Mouse (Mus musculus) midbrain, embryonic 15.5 days (tissue): ENCODE measurements around the gene Slc35f1. TPM values are rescaled to one million over a fixed set of nuclear protein-coding genes. Genes with fewer than 3 reads are reported as not detected.

Source experiments
- ATAC-seq: fragments of 200-750 bp; cut with Nextera tagmentation; replicated peaks from 2 replicates; pipeline ENCODE4 v1.8.0; 2017; ENCODE audit warnings: moderate TSS enrichment
- H3K27ac ChIP-seq: fragments of 300-500 bp; sonication (generic); 2 replicates; pipeline ENCODE4 v1.5.1; 2015; ENCODE audit warnings: mild to moderate bottlenecking, inconsistent platforms
- H3K27me3 ChIP-seq: fragments of 300-500 bp; sonication (generic); replicated peaks from 2 replicates; pipeline ENCODE4 v1.6.1; 2015; ENCODE audit warnings: inconsistent platforms
- H3K36me3 ChIP-seq: fragments of 300-500 bp; sonication (generic); replicated peaks from 2 replicates; pipeline ENCODE4 v1.6.1; 2015; ENCODE audit warnings: inconsistent platforms
- H3K4me1 ChIP-seq: fragments of 300-500 bp; sonication (generic); 2 replicates; pipeline ENCODE4 v1.6.1; 2015; ENCODE audit warnings: inconsistent platforms
- H3K4me2 ChIP-seq: fragments of 300-500 bp; sonication (generic); 2 replicates; pipeline ENCODE4 v1.6.1; 2015; ENCODE audit warnings: inconsistent platforms, mild to moderate bottlenecking, moderate library complexity
- H3K4me3 ChIP-seq: fragments of 300-500 bp; sonication (generic); 2 replicates; pipeline ENCODE4 v1.5.1; 2015; ENCODE audit warnings: mild to moderate bottlenecking, inconsistent platforms
- H3K9ac ChIP-seq: fragments of 300-500 bp; sonication (generic); 2 replicates; pipeline ENCODE4 v1.6.1; 2015; ENCODE audit warnings: mild to moderate bottlenecking, inconsistent platforms
- H3K9me3 ChIP-seq: fragments of 300-500 bp; sonication (generic); 2 replicates; pipeline ENCODE4 v1.6.1; 2016; ENCODE audit warnings: inconsistent platforms
- WGBS: fragments of 180-500 bp; shearing (Covaris S2); methylation state at CpG from one replicate; pipeline ENCODE4 v1.1.7; 2015; ENCODE audit warnings: mixed read lengths; 5-methylcytosine and 5-hydroxymethylcytosine counted together
- polyA plus RNA-seq: library from polyadenylated mRNA; unstranded; fragments of >200 nt; fragmentation: Nextera tagmentation; extraction: Ambion mirVana; gene quantifications from 2 replicates; pipeline ENCODE4 v1.2.1, GENCODE M21; 2015

Gene Slc35f1
- polyA plus RNA-seq, 1 experiment from 2014 or later, result 49.7 TPM

DNA sequence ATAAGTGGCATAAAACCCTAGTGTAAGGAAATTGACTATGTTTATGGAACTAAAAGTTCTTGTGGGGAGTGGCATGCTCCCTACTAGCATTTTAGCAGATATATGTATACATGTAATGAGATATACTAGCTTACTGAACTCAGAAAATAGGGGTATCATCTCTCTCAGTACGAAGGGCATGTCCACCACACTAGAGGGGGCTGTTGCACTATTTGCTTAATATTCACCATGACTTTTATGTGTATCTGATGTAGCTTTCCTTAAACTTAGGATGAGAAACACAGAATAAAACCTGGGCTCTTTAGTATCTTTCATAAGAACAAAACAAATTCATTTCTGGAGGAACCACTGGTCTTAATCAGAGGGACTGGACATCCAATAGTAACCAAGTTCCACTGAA, 397.5 kb downstream of the Slc35f1 start:
- Histone ChIP-seq H3K36me3 (0 out of 2 replicates have a peak, but pooled peaks cover 2% of the 10 kb centered on the region), H3K9ac (no peak overlapping the region), H3K9me3 (no peaks in the 10 kb centered on the region), H3K4me1 (no peaks in the 10 kb centered on the region), H3K4me2 (no peak overlapping the region), H3K27me3 (no peaks in the 10 kb centered on the region), H3K27ac (no peak overlapping the region), H3K4me3 (no peak overlapping the region)
- WGBS, result 94% methylated on average over 1 of the region's 1 CpGs
- no peak for ATAC-seq

DNA sequence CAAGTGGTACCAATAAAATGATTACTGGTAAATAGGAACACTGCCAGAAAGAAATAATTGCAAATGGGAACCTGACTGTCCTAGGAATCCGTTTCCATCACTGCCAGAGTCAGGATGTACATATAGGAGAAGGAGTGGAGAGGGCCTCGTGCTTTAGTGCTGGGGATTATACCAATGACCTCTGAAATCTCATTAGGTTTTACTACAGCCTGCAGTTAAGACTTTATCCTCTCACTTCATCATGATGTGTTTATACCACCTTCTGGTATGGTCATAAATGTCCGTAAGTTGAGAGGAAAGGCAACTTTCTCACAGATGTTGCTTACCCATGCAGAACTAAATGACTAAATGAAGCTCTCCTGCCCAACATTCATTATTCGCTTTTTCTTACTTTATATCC, 401.2 kb downstream of the Slc35f1 start:
- H3K9ac ChIP-seq, result no peak overlapping the region
- H3K27me3 ChIP-seq, result no peaks in the 10 kb centered on the region
- no peak for ATAC-seq
- no peaks in the 10 kb centered on the region for H3K9me3 ChIP-seq
- no peak overlapping the region for H3K4me3 ChIP-seq
- H3K27ac ChIP-seq, result no peak overlapping the region
- H3K4me1 ChIP-seq, result no peaks in the 10 kb centered on the region
- WGBS, result 77% methylated on average over 4 of the region's 4 CpGs
- no peak overlapping the region for H3K4me2 ChIP-seq
- H3K36me3 ChIP-seq, result 0 out of 2 replicates have a peak, but pooled peaks cover 2% of the 10 kb centered on the region

DNA sequence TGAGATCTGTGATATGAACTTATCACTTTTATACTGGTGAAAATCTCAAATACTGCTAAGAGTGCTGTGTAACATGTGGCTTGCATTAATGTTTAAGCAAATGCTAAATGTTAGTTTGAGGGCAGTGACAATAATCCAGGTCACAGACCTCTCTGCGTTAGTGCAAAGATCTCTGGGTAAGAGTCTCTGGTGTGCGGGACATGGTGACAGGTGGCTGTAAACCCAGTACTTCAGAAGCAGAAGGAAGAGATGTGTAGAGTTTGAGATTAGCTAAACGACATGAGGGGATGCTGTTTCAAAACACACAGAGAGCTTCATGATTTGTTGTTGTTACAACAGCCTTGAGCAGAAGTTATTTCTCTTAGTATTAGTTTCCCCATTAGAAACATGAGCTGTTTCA, 406.1 kb downstream of the Slc35f1 start:
- Histone ChIP-seq H3K4me3 (no peak overlapping the region), H3K27me3 (no peaks in the 10 kb centered on the region), H3K9me3 (no peaks in the 10 kb centered on the region), H3K9ac (no peak overlapping the region), H3K36me3 (no peaks in the 10 kb centered on the region), H3K27ac (no peak overlapping the region), H3K4me1 (no peaks in the 10 kb centered on the region), H3K4me2 (no peak overlapping the region)
- WGBS, result 87% methylated on average over 3 of the region's 3 CpGs
- no peak for ATAC-seq

DNA sequence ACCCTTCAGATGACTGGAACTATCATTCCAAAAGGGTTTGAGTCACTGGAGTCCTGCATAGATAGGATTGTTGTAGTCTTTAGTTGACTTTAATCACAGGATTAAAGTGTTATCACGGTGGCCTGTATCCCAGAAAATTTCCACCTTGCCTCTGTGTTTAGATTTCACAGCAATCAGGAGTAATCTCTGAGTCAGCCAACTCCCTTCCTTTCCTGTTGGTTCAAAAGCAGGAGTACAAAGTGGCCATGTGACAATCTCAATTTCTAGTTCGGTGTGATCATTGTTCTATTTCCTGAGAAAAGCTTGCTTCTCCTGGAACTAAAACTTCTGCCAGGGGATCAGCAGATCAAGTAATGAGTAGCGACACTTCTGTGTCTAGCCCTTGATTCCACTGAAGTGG, 410.5 kb downstream of the Slc35f1 start:
- Histone ChIP-seq H3K4me1 (no peaks in the 10 kb centered on the region), H3K9ac (no peak overlapping the region), H3K27me3 (no peaks in the 10 kb centered on the region), H3K9me3 (no peaks in the 10 kb centered on the region), H3K36me3 (no peaks in the 10 kb centered on the region), H3K27ac (no peak overlapping the region), H3K4me3 (no peak overlapping the region), H3K4me2 (no peak overlapping the region)
- no peak for ATAC-seq
- WGBS, result 87% methylated on average over 3 of the region's 3 CpGs

DNA sequence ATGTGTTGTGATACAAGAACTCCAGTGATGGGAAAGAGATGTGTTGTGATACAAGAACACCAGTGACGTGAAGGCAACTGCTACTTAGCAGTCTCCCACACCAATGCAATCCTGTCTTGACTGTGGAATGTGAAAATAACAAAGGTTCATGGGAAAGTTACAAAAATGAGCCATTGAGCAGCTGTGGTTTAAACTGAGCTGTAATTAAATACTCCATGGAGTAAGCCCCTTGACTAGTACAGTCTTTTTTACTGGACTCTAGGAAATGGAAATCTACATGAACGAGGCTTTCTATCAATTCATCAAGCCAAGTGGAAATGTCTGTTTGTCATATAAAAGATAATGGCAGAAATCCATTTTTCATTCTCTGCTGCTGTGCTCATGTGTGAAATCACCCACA, 411.1 kb downstream of the Slc35f1 start:
- H3K4me3 ChIP-seq, result no peak overlapping the region
- no peaks in the 10 kb centered on the region for H3K36me3 ChIP-seq
- no peaks in the 10 kb centered on the region for H3K4me1 ChIP-seq
- no peak overlapping the region for H3K27ac ChIP-seq
- H3K9ac ChIP-seq, result no peak overlapping the region
- no peaks in the 10 kb centered on the region for H3K27me3 ChIP-seq
- ATAC-seq, result no peak
- WGBS, result 84% methylated on average over 2 of the region's 2 CpGs
- no peaks in the 10 kb centered on the region for H3K9me3 ChIP-seq
- H3K4me2 ChIP-seq, result no peak overlapping the region

DNA sequence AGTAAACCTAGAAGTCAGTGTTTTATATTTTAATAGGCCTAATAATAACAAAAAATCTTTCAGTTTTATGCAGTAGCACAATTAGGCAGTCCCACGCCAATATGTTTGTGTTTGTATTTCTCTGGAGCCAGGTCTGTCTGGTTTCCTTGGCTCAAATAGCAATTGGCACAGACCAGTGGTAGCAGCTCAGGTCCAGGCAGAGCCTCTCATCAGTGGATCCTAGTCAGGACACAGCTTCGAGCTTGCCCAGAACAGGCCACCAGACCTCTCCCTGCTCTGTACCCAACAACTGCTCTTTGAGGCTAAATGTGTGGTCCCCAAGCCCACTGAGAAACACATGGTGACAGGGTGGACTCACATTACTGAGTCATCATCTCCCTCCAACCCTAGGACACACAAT, 412.1 kb downstream of the Slc35f1 start:
- Histone ChIP-seq H3K9me3 (no peaks in the 10 kb centered on the region), H3K27ac (no peak overlapping the region), H3K4me2 (no peak overlapping the region), H3K36me3 (no peaks in the 10 kb centered on the region), H3K4me1 (no peaks in the 10 kb centered on the region), H3K4me3 (no peak overlapping the region), H3K27me3 (no peaks in the 10 kb centered on the region), H3K9ac (no peak overlapping the region)
- ATAC-seq, result no peak
- WGBS, result 84% methylated on average over 2 of the region's 2 CpGs

DNA sequence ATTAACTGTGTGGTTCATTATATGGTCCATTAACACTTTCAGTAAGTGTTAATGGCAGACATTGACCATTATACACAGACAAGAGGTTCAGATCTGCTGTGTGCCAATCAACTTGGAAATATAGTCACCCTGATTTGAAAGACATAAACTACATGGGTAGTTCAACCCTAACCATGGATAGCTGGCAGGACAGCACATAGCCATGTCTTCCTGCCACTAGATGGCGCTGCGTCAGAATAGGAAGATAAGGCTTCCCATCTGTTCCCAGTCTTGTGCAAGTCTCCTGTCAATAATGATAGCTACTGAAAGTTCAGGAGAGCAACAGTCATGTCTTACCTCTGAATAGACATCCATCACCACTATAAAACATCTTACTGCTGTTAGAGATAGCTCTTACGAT, 424.7 kb downstream of the Slc35f1 start:
- no peaks in the 10 kb centered on the region for H3K27me3 ChIP-seq
- H3K27ac ChIP-seq, result no peak overlapping the region
- 24% methylated on average over 3 of the region's 3 CpGs for WGBS
- H3K9me3 ChIP-seq, result no peaks in the 10 kb centered on the region
- H3K4me1 ChIP-seq, result 0 out of 2 replicates have a peak, but pooled peaks cover 5% of the 10 kb centered on the region
- H3K9ac ChIP-seq, result no peak overlapping the region
- H3K4me2 ChIP-seq, result no peak overlapping the region
- H3K4me3 ChIP-seq, result no peak overlapping the region
- H3K36me3 ChIP-seq, result no peaks in the 10 kb centered on the region; the same call in 1 of the 2 replicates
- ATAC-seq, result no peak

DNA sequence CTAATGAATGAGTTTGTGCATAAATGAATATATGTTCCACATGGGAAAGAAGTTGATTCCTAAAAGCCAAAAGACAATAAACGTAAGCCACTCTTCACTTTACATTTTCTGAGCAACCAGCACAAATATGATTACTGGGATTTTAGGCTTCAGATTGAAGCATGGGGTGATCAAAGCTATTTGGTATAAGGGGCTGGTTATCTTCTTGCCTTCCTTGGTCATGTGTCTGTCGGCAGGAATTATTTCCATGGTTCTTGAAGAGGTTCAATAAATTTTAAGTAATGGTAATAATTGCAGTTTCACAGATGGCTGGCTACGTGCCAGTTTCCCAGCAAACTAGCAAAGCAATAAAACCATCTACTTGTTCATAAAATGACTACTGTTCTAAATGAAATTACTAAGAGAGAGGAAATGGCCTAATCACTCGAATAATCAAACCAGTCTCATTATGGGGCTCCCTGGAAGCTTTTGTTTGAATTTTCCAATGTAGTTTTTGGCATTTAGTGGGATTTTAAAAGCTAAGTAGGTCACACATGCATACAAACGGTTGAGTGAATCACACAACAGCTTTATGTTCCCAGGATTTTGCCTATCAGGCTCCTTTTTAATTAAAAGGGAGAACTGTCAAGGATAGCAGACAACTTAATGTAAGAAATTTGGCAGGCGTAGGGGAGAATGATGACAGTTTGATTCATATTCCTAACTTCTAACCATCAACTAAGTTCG, 425.5 kb downstream of the Slc35f1 start:
- H3K9me3 ChIP-seq, result no peaks in the 10 kb centered on the region
- H3K4me2 ChIP-seq, result no peak overlapping the region
- no peaks in the 10 kb centered on the region; the same call in 1 of the 2 replicates for H3K36me3 ChIP-seq
- peak; percentile 52; the same call in 1 of the 2 replicates for ATAC-seq
- H3K9ac ChIP-seq, result no peak overlapping the region
- H3K27ac ChIP-seq, result no peak overlapping the region; the same call in 1 of the 2 replicates
- no peak overlapping the region for H3K4me3 ChIP-seq
- WGBS, result 63% methylated on average over 7 of the region's 7 CpGs
- 0 out of 2 replicates have a peak, but pooled peaks cover 5% of the 10 kb centered on the region for H3K4me1 ChIP-seq
- H3K27me3 ChIP-seq, result no peaks in the 10 kb centered on the region

DNA sequence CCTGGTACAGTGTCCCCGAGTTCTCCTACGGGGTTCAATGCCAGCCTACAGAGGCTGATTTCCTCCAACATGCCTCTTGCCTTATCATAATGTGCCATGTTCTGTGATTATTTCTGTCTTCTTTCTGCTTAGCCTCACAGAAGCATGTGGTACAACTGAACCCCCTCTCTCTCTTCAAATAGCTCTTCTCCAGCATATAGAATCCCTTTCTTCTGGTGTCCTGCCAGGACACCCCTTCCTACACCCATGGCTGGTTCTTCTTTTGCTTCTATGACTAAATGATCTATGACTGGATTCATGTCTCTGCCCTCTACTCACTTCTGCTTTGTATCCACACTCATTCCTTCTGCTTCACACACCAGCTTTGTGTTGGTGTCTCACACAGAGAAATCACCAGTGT, 430.3 kb downstream of the Slc35f1 start:
- no peak for ATAC-seq
- H3K27ac ChIP-seq, result no peak overlapping the region

DNA sequence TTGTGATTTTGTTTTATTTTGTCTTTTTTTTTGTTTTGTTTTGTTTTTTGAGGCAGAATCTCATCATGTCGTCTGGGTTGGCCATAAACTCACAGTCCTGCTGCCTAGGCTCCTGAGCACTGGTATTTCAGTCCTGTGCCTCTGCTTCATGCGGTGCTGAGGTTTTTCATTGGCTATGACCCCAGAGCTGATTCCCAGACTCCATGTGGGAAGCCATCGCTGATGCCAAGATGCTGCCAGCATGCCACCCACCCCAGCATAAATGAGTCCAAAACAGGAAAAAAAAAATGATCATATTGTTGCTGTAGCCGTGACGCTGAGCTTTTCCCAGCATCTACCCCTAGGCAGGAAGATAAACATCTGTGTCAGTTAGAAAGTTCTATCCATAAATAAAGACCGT, 434.0 kb downstream of the Slc35f1 start:
- no peaks in the 10 kb centered on the region for H3K4me1 ChIP-seq
- whole genome bisulfite sequencing, result 74% methylated on average over 6 of the region's 6 CpGs
- H3K36me3 ChIP-seq, result no peaks in the 10 kb centered on the region
- no peaks in the 10 kb centered on the region for H3K9me3 ChIP-seq
- H3K4me3 ChIP-seq, result no peak overlapping the region
- H3K9ac ChIP-seq, result no peak overlapping the region
- no peak overlapping the region for H3K27ac ChIP-seq
- no peak for ATAC-seq
- no peaks in the 10 kb centered on the region for H3K27me3 ChIP-seq
- no peak overlapping the region for H3K4me2 ChIP-seq

More for the DNA sequence above, 430.3 kb downstream of the Slc35f1 start:
- Histone ChIP-seq H3K9ac (no peak overlapping the region), H3K4me1 (0 out of 2 replicates have a peak, but pooled peaks cover 5% of the 10 kb centered on the region), H3K27me3 (no peaks in the 10 kb centered on the region), H3K4me2 (no peak overlapping the region), H3K9me3 (no peaks in the 10 kb centered on the region), H3K4me3 (no peak overlapping the region), H3K36me3 (no peaks in the 10 kb centered on the region)
- whole genome bisulfite sequencing, result 89% methylated on average over 2 of the region's 2 CpGs

DNA sequence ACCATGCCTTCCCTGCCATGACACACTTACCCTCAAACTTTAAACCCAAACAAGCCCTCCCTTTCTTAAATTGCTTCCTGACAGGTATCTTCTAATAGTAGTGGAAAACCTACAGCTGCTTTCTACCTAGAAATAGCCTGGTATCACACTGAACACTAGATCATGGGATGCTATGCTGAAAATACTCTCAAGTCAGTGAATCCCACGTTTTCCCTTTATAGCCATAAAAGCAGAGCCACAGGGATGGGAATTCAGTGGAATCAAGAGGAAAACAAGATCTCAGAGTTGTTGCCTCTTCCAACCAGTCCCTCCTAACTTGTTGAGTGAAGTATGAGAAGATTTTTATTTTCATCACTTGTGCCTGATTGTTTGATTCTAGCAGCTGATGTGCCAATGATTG, 442.4 kb downstream of the Slc35f1 start:
- Histone ChIP-seq H3K27me3 (no peaks in the 10 kb centered on the region), H3K27ac (no peak overlapping the region), H3K9me3 (no peaks in the 10 kb centered on the region), H3K4me3 (no peak overlapping the region), H3K4me1 (no peaks in the 10 kb centered on the region), H3K36me3 (no peaks in the 10 kb centered on the region), H3K9ac (no peak overlapping the region), H3K4me2 (no peak overlapping the region)
- no peak for ATAC-seq
- WGBS, result 85% methylated on average over 1 of the region's 1 CpGs

DNA sequence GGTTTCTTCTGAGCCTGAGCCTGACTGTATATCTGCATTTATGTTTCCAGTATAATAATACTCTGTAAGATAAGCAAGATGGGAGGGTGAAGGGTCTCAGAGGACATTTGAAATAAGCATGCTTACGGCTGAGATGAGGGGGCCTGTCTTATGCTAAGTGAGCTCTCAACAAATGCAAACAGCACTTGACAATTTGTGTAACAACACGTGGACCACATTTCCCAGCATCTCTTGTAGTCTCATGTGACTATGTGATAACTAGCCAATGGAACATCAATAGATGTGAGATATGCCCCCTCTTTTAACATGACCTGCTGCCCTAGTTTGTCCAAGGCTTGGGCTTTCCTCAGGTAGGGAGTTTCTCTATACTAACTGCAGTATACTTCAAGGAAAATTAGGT, 460.0 kb downstream of the Slc35f1 start:
- 72% methylated on average over 2 of the region's 2 CpGs for WGBS
- H3K36me3 ChIP-seq, result no peaks in the 10 kb centered on the region
- no peak overlapping the region for H3K9ac ChIP-seq
- no peak overlapping the region for H3K4me3 ChIP-seq
- H3K27me3 ChIP-seq, result no peaks in the 10 kb centered on the region
- no peak for ATAC-seq
- no peaks in the 10 kb centered on the region for H3K4me1 ChIP-seq
- H3K27ac ChIP-seq, result no peak overlapping the region
- H3K4me2 ChIP-seq, result no peak overlapping the region
- H3K9me3 ChIP-seq, result no peaks in the 10 kb centered on the region

DNA sequence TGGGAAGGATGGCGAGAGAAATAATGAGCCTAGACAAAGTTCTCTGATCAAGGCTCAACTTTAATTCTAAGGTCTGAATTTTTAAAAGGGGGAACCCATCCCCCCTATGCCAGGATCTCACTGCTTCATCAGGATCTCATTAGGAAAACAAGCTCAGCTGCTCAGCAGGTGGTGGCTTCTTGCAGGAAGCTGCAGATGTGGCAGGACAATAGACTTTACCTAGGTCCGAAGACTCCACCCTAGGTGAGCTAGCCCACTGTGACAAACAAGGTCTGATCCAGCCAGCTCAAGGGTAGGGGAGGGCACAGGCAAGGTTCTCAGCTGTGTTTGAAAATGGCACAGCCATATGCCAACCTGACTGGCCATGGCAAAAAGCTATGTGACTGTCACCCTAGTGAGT, 460.6 kb downstream of the Slc35f1 start:
- Histone ChIP-seq H3K36me3 (no peaks in the 10 kb centered on the region), H3K27me3 (no peaks in the 10 kb centered on the region), H3K4me3 (no peak overlapping the region), H3K4me2 (no peak overlapping the region), H3K9ac (no peak overlapping the region), H3K27ac (no peak overlapping the region), H3K4me1 (no peaks in the 10 kb centered on the region), H3K9me3 (no peaks in the 10 kb centered on the region)
- ATAC-seq, result no peak
- 74% methylated on average over 2 of the region's 2 CpGs for WGBS
